Mouse (Mus musculus): ENCODE results near the gene Gm11634.
A peak's percentile ranks its signal among the peaks of the same experiment; 100 is the strongest.
"Not testable (repeated sequence)": the region's sequence is repeated elsewhere in the genome, so short reads cannot be mapped to it uniquely, and the experiment has no call there.

Gene Gm11634

GRCm38 (mm10) chr11:101616948-101617767, 18.1 kb upstream of the Gm11634 start:
- no peak for DNase-seq

GRCm38 (mm10) chr11:101616104-101616503, 17.0 kb upstream of the Gm11634 start:
- DNase-seq, result no peak

GRCm38 (mm10) chr11:101615380-101615779, 16.3 kb upstream of the Gm11634 start:
- no peak for DNase-seq

- no peak for DNase-seq
Measured at GRCm38 (mm10) chr11:101614116-101614515, 15.1 kb upstream of the Gm11634 start.

- DNase-seq, result no peak
Measured at GRCm38 (mm10) chr11:101613596-101613995, 14.5 kb upstream of the Gm11634 start.

- DNase-seq, result no peak
Measured at GRCm38 (mm10) chr11:101610445-101610844, 11.4 kb upstream of the Gm11634 start.

GRCm38 (mm10) chr11:101607134-101607533, 8.1 kb upstream of the Gm11634 start:
- DNase-seq, result not testable (repeated sequence)

- peak; percentile 76 to 83 for DNase-seq
Measured at GRCm38 (mm10) chr11:101604531-101605453, 5.7 kb upstream of the Gm11634 start.

GRCm38 (mm10) chr11:101604116-101604515, 5.1 kb upstream of the Gm11634 start:
- DNase-seq, result no peak

GRCm38 (mm10) chr11:101602491-101602890, 3.4 kb upstream of the Gm11634 start:
- peak; percentile 28 to 31 for DNase-seq

GRCm38 (mm10) chr11:101589989-101590624, 8.9 kb downstream of the Gm11634 start:
- DNase-seq, result no peak

GRCm38 (mm10) chr11:101589444-101589843, 9.6 kb downstream of the Gm11634 start:
- peak; percentile 52 to 56 for DNase-seq

- DNase-seq, result no peak
Measured at GRCm38 (mm10) chr11:101588868-101589267, 10.2 kb downstream of the Gm11634 start.

GRCm38 (mm10) chr11:101587676-101588075, 11.4 kb downstream of the Gm11634 start:
- no peak for DNase-seq

- no peak for DNase-seq
Measured at GRCm38 (mm10) chr11:101585805-101586204, 13.3 kb downstream of the Gm11634 start.

GRCm38 (mm10) chr11:101585031-101585430, 14.0 kb downstream of the Gm11634 start:
- DNase-seq, result not testable (repeated sequence)

GRCm38 (mm10) chr11:101583205-101583604, 15.9 kb downstream of the Gm11634 start:
- no peak for DNase-seq

- DNase-seq, result peak; percentile 61 to 70
Measured at GRCm38 (mm10) chr11:101582054-101583035, 16.7 kb downstream of the Gm11634 start, which contains the start of gene Tmem106a. Tmem106a (plus strand) TSS chr11:101582242.

- no peak for DNase-seq
Measured at GRCm38 (mm10) chr11:101581081-101581764, 17.8 kb downstream of the Gm11634 start.

GRCm38 (mm10) chr11:101576116-101576515, 22.9 kb downstream of the Gm11634 start:
- DNase-seq, result peak in 1 of 2 experiments; percentile 5

GRCm38 (mm10) chr11:101568421-101568820, 30.6 kb downstream of the Gm11634 start:
- no peak for DNase-seq

Measured in thymus, postnatal 36 days (tissue).